Mouse (Mus musculus) spleen, postnatal 0 days (tissue): ENCODE measurements around the gene Ercc6. TPM values are rescaled to one million over a fixed set of nuclear protein-coding genes. Genes with fewer than 3 reads are reported as not detected.

ENCODE experiments used
- polyA plus RNA-seq: library from polyadenylated mRNA; unstranded; fragments of >200 nt; fragmentation: Nextera tagmentation; extraction: Ambion mirVana; gene quantifications from 2 replicates; pipeline ENCODE4 v1.2.1, GENCODE M21; 2015

Ercc6 gene
- polyA plus RNA-seq: 9.0 and 11.8 TPM in 2 replicates

DNA sequence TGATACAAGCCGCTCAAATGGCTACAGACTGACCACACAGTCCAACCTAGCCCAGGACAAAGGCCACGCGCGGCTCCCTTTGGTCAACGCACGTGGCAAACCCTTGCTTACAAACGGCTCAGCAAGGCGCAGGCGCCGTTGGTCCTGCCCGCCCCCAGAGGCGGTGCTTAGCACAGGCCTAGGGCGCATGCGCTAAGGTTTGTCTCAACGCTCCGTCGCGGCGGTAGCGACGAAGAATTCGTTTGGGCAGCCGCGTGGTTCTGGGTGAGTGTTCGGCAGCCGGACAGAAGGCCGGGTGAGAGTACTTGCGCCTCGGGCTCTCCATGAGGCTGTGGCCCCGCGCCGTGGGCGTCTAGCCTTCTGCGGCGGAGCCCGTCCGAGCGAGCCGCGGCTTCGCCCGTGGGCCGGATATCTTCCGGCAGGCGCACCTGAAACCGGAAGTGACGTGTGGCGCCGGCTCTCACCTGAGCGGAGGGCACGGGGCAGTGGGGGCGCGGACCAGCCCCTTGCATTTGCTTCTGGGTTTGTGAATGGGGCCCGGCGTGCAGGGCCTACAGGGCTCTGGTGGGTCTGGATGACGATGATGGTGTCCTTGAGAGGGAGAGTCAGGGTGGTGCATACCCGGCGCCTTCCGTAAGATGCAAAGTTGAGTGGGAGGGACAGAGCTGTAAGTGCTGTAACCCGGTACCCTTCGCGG lies at the start of gene Ercc6:
Gene Ercc6, plus strand, starts transcription at position 186 of the 697 bp plus-strand sequence.

DNA sequence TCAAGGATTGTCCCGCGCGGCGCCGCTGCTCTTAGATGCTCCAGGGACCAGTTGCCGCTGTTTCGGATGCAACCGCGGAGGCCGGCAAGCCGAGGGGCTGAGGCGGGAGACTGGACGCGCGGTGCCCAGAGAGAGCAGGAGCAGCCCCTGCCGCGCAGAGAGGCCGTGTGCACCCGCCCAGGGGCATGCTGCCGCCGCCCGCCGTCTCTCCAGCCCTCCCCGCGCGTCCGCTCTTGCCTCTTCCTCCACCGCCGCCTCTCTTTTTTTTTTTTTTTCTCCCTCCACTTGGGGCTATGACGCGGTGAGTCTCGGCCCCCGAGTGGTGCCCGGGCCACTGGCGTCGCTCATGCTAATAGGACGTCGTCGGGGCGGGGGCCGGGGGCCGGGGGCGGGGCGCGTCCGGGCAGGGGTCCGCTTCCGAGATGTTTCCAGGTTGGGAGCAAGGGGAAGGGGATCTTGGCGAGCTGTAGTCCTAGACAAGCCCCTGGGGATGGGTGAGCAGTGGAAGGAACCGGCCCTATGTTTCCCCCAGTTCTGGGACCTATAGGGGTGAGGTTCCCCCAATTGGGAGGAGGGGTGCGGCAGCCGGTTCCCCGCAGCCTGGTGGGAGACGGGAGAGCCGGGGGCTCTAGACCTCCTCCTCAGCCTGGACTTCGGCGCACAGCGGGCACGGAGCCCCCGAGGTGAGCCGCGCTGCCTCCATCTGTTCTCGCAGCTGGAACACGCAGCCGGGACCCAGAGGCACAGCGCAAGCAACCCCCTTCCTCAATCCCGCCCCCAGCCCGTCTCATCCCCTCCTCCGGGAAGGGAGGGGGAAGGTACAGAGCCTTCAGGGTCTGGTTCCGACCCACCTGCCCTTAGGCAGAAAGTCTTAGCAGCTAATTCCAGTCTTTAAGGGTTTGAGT lies 48.5 kb upstream of the Ercc6 start, which contains the start of gene Slc18a3:
Gene Slc18a3, minus strand, starts transcription at position 250 of the 905 bp plus-strand sequence.

DNA sequence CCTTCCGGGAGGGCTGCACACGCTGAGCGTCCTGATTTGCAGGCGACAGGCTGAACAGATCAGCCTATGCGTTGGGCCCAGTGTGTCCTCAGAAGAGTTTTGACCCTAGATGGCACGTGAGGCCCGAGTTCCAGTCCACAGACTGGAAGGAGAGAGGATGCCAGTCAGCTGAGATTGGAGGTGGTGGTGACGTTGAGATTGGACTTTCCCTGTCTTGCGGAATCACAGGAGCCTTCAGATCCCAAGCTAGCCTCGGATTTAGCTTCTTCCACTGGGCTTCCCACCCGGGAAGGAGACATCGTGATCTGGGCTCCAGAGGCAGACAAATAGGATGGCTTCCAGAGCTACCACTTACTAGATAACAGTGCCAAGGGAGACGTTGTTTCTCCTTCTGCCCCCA lies 47.4 kb upstream of the Ercc6 start, which contains the start of gene Chat:
Gene Chat, minus strand, starts transcription at position 101 of the 400 bp plus-strand sequence.

DNA sequence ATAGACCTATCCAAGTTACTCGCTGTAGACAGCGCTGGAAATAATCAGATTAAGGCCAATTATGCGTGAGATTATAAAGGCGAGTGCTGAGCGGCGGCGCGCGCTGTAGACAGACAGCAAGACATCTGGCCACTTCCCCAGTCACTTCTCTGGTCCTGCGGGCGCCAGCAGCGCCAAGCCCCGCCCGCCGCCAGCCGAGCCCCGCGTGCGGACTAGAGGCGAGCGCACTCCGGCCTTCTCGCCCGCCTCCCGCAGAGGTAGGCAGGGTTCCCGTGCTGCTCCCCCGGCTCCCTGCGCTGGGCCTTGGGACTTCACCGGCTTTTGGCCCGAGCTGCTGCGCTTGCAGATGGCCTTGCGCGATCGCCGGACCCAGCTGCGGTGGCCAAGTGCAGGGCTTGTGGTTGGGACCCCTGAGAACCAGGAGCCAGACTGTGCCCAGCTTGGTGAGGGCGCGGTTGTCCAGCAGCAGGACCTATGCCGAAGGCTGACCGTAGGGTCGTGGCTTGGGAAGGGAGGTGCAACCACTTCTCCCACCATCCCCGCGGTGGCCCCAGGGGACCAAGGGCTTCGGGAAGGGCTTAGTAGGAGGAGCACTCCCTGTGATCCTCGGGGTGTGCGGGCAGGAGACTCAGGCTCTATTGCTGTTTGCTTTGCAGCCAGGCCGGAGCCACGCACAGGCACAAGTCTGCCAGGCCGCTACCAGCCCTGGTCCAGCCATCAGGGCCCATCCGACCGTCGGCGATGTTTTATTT lies 86.1 kb downstream of the Ercc6 start, which contains the start of gene Prrxl1:
Gene Prrxl1, plus strand, starts transcription at position 118 of the 752 bp plus-strand sequence.

Other genes with a start within 250 kb of the Ercc6 start
- 0.38 and 1.0 TPM in 2 replicates for gene Ogdhl, start 191.5 kb upstream of the Ercc6 start, polyA plus RNA-seq
- gene 1700024G13Rik, start 125.1 kb upstream of the Ercc6 start, polyA plus RNA-seq: not detected in 2 replicates
- gene Slc18a3, start 48.7 kb upstream of the Ercc6 start, polyA plus RNA-seq: not detected in 2 replicates
- gene Chat, start 47.5 kb upstream of the Ercc6 start, polyA plus RNA-seq: not detected in 2 replicates
- not detected in 2 replicates for gene Prrxl1, start 85.9 kb downstream of the Ercc6 start, polyA plus RNA-seq
- not detected in 2 replicates for gene 3425401B19Rik, start 171.8 kb downstream of the Ercc6 start, polyA plus RNA-seq